Mouse (Mus musculus) liver, adult 2 months (tissue): ENCODE results near the gene Atxn1.

Experiments used
- CTCF ChIP-seq: fragments of 200-500 bp; IDR thresholded peaks from 2 replicates; pipeline ENCODE4 v1.5.1; 2011; ENCODE audit warnings: low read depth, low read length, control low read depth
- POLR2A ChIP-seq: fragments of 200-500 bp; IDR thresholded peaks from 2 replicates; pipeline ENCODE4 v1.6.1; 2011; ENCODE audit warnings: low read length, control low read depth; ENCODE audit not compliant: insufficient read depth; ENCODE audit errors: extremely low read depth

GRCm38 (mm10) chr13:45822491-45822829 lies 142.3 kb downstream of the Atxn1 start:
- TF ChIP-seq POLR2A (no peak), CTCF (no peak)
